29 mouse cellular contexts compared by ENCODE assay signal in the genomic region with DNA sequence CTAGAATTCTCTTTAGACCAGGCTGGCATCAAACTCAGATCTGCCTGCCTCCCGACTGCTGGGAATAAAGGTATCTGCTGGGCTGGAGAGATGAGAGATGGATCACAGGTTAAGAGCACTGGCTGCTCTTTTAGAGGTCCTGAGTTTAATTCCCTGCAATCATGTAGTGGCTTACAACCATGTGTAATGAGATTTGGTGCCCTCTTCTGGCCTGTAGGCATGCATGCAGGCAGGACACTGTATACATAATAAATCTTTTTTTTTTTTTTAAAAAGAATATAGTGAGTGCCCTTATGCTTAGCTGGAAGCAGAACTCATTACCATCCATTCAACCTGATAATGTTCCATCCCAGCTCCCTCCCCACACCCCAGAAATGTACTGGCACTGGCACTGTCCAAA. TPM values are rescaled to one million over a fixed set of nuclear protein-coding genes. Genes with fewer than 3 reads are reported as not detected.
DNase-seq lines count a peak whose midpoint lies in the region; ATAC-seq and TF ChIP-seq lines count a peak whose summit lies in the region.
"Had no signal": no experiment of that assay in that cellular context is flagged by ENCODE, and none has a peak within 500 bp of the region (broad histone marks: within the 10 kb centered on the region; RNA-seq: fewer than 3 reads in every experiment).

No protein-coding gene starts in this region.

- 89% methylated on average over 1 of the region's 1 CpGs for WGBS in intestine, postnatal 0 days
- WGBS in intestine, embryonic 16.5 days: 91% methylated on average over 1 of the region's 1 CpGs
- 93% methylated on average over 1 of the region's 1 CpGs for WGBS in lung, postnatal 0 days
- WGBS in lung, adult 2 months: 90% methylated on average over 1 of the region's 1 CpGs

- H3K4me1 ChIP-seq in intestine, postnatal 0 days (replicated peaks; ENCODE audit: control insufficient read depth, insufficient read depth, low read length): no peaks in the 10 kb centered on the region
- no peaks in the 10 kb centered on the region for H3K4me1 ChIP-seq in intestine, embryonic 16.5 days (ENCODE audit: control insufficient read depth, insufficient read depth, low read length)
- H3K4me1 ChIP-seq in lung, postnatal 0 days (ENCODE audit: insufficient read depth, low read depth, low read length): no peaks in the 10 kb centered on the region
- no peaks in the 10 kb centered on the region for H3K4me1 ChIP-seq in lung, adult 2 months (ENCODE audit: control insufficient read depth, insufficient read depth, low read length)
- H3K4me1 ChIP-seq: embryonic facial prominence, embryonic 10.5 days; embryonic facial prominence, embryonic 15.5 days; forebrain, embryonic 12.5 days; heart, embryonic 10.5 days; heart, embryonic 15.5 days; intestine, embryonic 15.5 days; limb, embryonic 13.5 days; liver, embryonic 13.5 days; lung, embryonic 15.5 days; stomach, embryonic 15.5 days had no signal

- no peaks in the 10 kb centered on the region for H3K27me3 ChIP-seq in intestine, postnatal 0 days (replicated peaks; ENCODE audit: control insufficient read depth, insufficient read depth, low read length)
- no peaks in the 10 kb centered on the region for H3K27me3 ChIP-seq in intestine, embryonic 16.5 days (replicated peaks; ENCODE audit: control insufficient read depth, insufficient read depth, low read length)
- H3K27me3 ChIP-seq in lung, postnatal 0 days (replicated peaks; ENCODE audit: insufficient read depth, low read length): no peaks in the 10 kb centered on the region
- H3K27me3 ChIP-seq: embryonic facial prominence, embryonic 15.5 days; forebrain, embryonic 12.5 days; heart, embryonic 15.5 days; intestine, embryonic 15.5 days; limb, embryonic 13.5 days; liver, embryonic 13.5 days; lung, embryonic 15.5 days; stomach, embryonic 15.5 days had no signal

- no peak for DNase-seq in lung, postnatal 0 days (ENCODE audit: low spot score)
- DNase-seq in lung, adult 2 months: no peak
- peak; percentile 69 for DNase-seq in ZHBTc4 (ENCODE audit: low read depth, low spot score)
- DNase-seq in spleen, postnatal 4 days (ENCODE audit: low spot score in 2 of 2): no peak
- no peak for DNase-seq in right cerebral cortex, adult 18-20 months
- DNase-seq: adrenal gland, adult 8-10 months; cerebellum, adult 2 months; cerebellum, postnatal 14 days; forebrain, postnatal 0 days; gastrocnemius, postnatal 10 days; kidney, postnatal 25 days; liver, embryonic 13.5 days; lung, postnatal 36 days; right cerebral cortex, postnatal 4 days; thymus, postnatal 25 days had no signal

- no peak overlapping the region for H3K4me2 ChIP-seq in intestine, postnatal 0 days (replicated peaks; ENCODE audit: low read depth)
- H3K4me2 ChIP-seq in intestine, embryonic 16.5 days (ENCODE audit: low read depth, low read length): no peak overlapping the region
- H3K4me2 ChIP-seq in lung, postnatal 0 days (replicated peaks; ENCODE audit: low read depth, low read length): no peak overlapping the region
- H3K4me2 ChIP-seq: embryonic facial prominence, embryonic 15.5 days; forebrain, embryonic 12.5 days; heart, embryonic 15.5 days; intestine, embryonic 15.5 days; limb, embryonic 13.5 days; liver, embryonic 13.5 days; lung, embryonic 15.5 days; midbrain, embryonic 11.5 days; stomach, embryonic 15.5 days had no signal

- H3K9me3 ChIP-seq in intestine, postnatal 0 days (ENCODE audit: control insufficient read depth): peaks cover 33% of the 10 kb centered on the region
- peaks cover 52% of the 10 kb centered on the region for H3K9me3 ChIP-seq in intestine, embryonic 16.5 days (ENCODE audit: control insufficient read depth, low read length)
- H3K9me3 ChIP-seq in lung, postnatal 0 days (ENCODE audit: low read length): peaks cover 44% of the 10 kb centered on the region

- H3K4me3 ChIP-seq in intestine, postnatal 0 days (ENCODE audit: low read depth, low read length): no peak overlapping the region
- no peak overlapping the region for H3K4me3 ChIP-seq in intestine, embryonic 16.5 days (ENCODE audit: low read length)
- H3K4me3 ChIP-seq in lung, postnatal 0 days (ENCODE audit: low read depth, low read length): no peak overlapping the region
- no peak overlapping the region for H3K4me3 ChIP-seq in lung, adult 2 months (replicated peaks; ENCODE audit: extremely low read depth, low read depth, low read length)
- H3K4me3 ChIP-seq: embryonic facial prominence, embryonic 10.5 days; embryonic facial prominence, embryonic 15.5 days; forebrain, embryonic 12.5 days; heart, embryonic 10.5 days; heart, embryonic 15.5 days; intestine, embryonic 15.5 days; limb, embryonic 13.5 days; liver, embryonic 13.5 days; lung, embryonic 15.5 days; stomach, embryonic 15.5 days had no signal

- TF ChIP-seq CTCF in intestine, postnatal 0 days (IDR thresholded peaks at IDR 0.05; ENCODE audit: low read depth): 0 out of 2 replicates have a peak, but pooled peaks have one; percentile 1
- peak; percentile 5; the same call in 1 of the 2 replicates for TF ChIP-seq CTCF in lung, postnatal 0 days (IDR thresholded peaks at IDR 0.05)
- TF ChIP-seq CTCF in lung, adult 2 months (IDR thresholded peaks at IDR 0.05; ENCODE audit: insufficient read depth, low read length): no peak

- TF ChIP-seq POLR2A in lung, adult 2 months (IDR thresholded peaks at IDR 0.05; ENCODE audit: borderline replicate concordance, extremely low read depth, low read depth, low read length): no peak

- peaks cover 37% of the 10 kb centered on the region for H3K36me3 ChIP-seq in intestine, postnatal 0 days (ENCODE audit: control insufficient read depth, insufficient read depth)
- H3K36me3 ChIP-seq in intestine, embryonic 16.5 days (ENCODE audit: control insufficient read depth, insufficient read depth, low read length): peaks cover 57% of the 10 kb centered on the region
- 0 out of 2 replicates have a peak, but pooled peaks cover under 1% of the 10 kb centered on the region for H3K36me3 ChIP-seq in lung, postnatal 0 days (ENCODE audit: insufficient read depth, low read length)

- H3K9ac ChIP-seq in intestine, postnatal 0 days (ENCODE audit: low read depth, low read length): no peak overlapping the region
- no peak overlapping the region for H3K9ac ChIP-seq in intestine, embryonic 16.5 days (ENCODE audit: low read depth, low read length)
- no peak overlapping the region for H3K9ac ChIP-seq in lung, postnatal 0 days (replicated peaks; ENCODE audit: low read depth)
- H3K9ac ChIP-seq: embryonic facial prominence, embryonic 15.5 days; forebrain, embryonic 12.5 days; forebrain, postnatal 0 days; heart, embryonic 15.5 days; intestine, embryonic 15.5 days; limb, embryonic 13.5 days; liver, embryonic 13.5 days; lung, embryonic 15.5 days; stomach, embryonic 15.5 days had no signal

- ATAC-seq in intestine, postnatal 0 days: no peak
- ATAC-seq in intestine, embryonic 16.5 days: no peak
- no peak for ATAC-seq in lung, postnatal 0 days
- ATAC-seq: forebrain, postnatal 0 days; hindbrain, embryonic 16.5 days; intestine, embryonic 15.5 days; midbrain, embryonic 16.5 days had no signal

- H3K27ac ChIP-seq in intestine, postnatal 0 days (ENCODE audit: low read depth, low read length): no peak overlapping the region
- no peak overlapping the region for H3K27ac ChIP-seq in intestine, embryonic 16.5 days (ENCODE audit: low read length)
- H3K27ac ChIP-seq in lung, postnatal 0 days (ENCODE audit: low read length): no peak overlapping the region
- H3K27ac ChIP-seq: embryonic facial prominence, embryonic 10.5 days; embryonic facial prominence, embryonic 15.5 days; forebrain, embryonic 12.5 days; heart, embryonic 10.5 days; heart, embryonic 15.5 days; intestine, embryonic 15.5 days; limb, embryonic 13.5 days; liver, embryonic 13.5 days; lung, embryonic 15.5 days; stomach, embryonic 15.5 days had no signal

- TF ChIP-seq EP300 in lung, postnatal 0 days (IDR thresholded peaks at IDR 0.05): no peak

RNA-seq across cellular contexts. Expression of a gene that starts 15.5 kb away (rescaled TPM):
- 3.1 and 3.8 TPM in 2 replicates for polyA plus RNA-seq in intestine, postnatal 0 days (2015; fragmentation: Nextera tagmentation; extraction: Ambion mirVana)
- 9.2 and 9.7 TPM in 2 replicates for polyA plus RNA-seq in intestine, embryonic 16.5 days (2015; fragmentation: Nextera tagmentation; extraction: Ambion mirVana)
- 6.0 and 6.9 TPM in 2 replicates for polyA plus RNA-seq in lung, postnatal 0 days (2015; fragmentation: Nextera tagmentation; extraction: Ambion mirVana)
- polyA plus RNA-seq in lung, adult 2 months (2012; rRNA removed): 9.5 and 14.8 TPM in 2 replicates

RNA-seq across cellular contexts. Expression of a gene that starts 29.9 kb away (rescaled TPM):
- 54.1 and 60.2 TPM in 2 replicates for polyA plus RNA-seq in intestine, postnatal 0 days (2015; fragmentation: Nextera tagmentation; extraction: Ambion mirVana)
- 41.5 and 50.1 TPM in 2 replicates for polyA plus RNA-seq in intestine, embryonic 16.5 days (2015; fragmentation: Nextera tagmentation; extraction: Ambion mirVana)
- 18.7 and 18.8 TPM in 2 replicates for polyA plus RNA-seq in lung, postnatal 0 days (2015; fragmentation: Nextera tagmentation; extraction: Ambion mirVana)
- 14.1 and 42.3 TPM in 2 replicates for polyA plus RNA-seq in lung, adult 2 months (2012; rRNA removed)

RNA-seq across cellular contexts. Expression of a gene that starts 32.3 kb away (rescaled TPM):
- 1.7 and 2.4 TPM in 2 replicates for polyA plus RNA-seq in intestine, postnatal 0 days (2015; fragmentation: Nextera tagmentation; extraction: Ambion mirVana)
- 5.0 and 6.6 TPM in 2 replicates for polyA plus RNA-seq in intestine, embryonic 16.5 days (2015; fragmentation: Nextera tagmentation; extraction: Ambion mirVana)
- polyA plus RNA-seq in lung, postnatal 0 days (2015; fragmentation: Nextera tagmentation; extraction: Ambion mirVana): 3.5 and 3.7 TPM in 2 replicates
- polyA plus RNA-seq in lung, adult 2 months (2012; rRNA removed): 0.88 and 1.8 TPM in 2 replicates

RNA-seq across cellular contexts. Expression of a gene that starts 44.6 kb away (rescaled TPM):
- 85.5 and 87.1 TPM in 2 replicates for polyA plus RNA-seq in intestine, postnatal 0 days (2015; fragmentation: Nextera tagmentation; extraction: Ambion mirVana)
- 80.2 and 86.9 TPM in 2 replicates for polyA plus RNA-seq in intestine, embryonic 16.5 days (2015; fragmentation: Nextera tagmentation; extraction: Ambion mirVana)
- polyA plus RNA-seq in lung, postnatal 0 days (2015; fragmentation: Nextera tagmentation; extraction: Ambion mirVana): 118 and 120 TPM in 2 replicates
- 784 and 1,083 TPM in 2 replicates for polyA plus RNA-seq in lung, adult 2 months (2012; rRNA removed)

RNA-seq across cellular contexts. Expression of a gene that starts 59.5 kb away (rescaled TPM):
- polyA plus RNA-seq in intestine, postnatal 0 days (2015; fragmentation: Nextera tagmentation; extraction: Ambion mirVana): 32.5 and 34.3 TPM in 2 replicates
- 60.8 and 61.0 TPM in 2 replicates for polyA plus RNA-seq in intestine, embryonic 16.5 days (2015; fragmentation: Nextera tagmentation; extraction: Ambion mirVana)
- polyA plus RNA-seq in lung, postnatal 0 days (2015; fragmentation: Nextera tagmentation; extraction: Ambion mirVana): 58.4 and 61.0 TPM in 2 replicates
- 11.4 and 17.6 TPM in 2 replicates for polyA plus RNA-seq in lung, adult 2 months (2012; rRNA removed)
